ENCODE assay signal across 17 mouse cellular contexts in genomic region chr9:103599908-103600307, GRCm38 (mm10).
A peak's percentile ranks its signal among the peaks of the same experiment; 100 is the strongest.
DNase-seq lines count a peak whose midpoint lies in the region; ATAC-seq and TF ChIP-seq lines count a peak whose summit lies in the region.
"Had no signal": no experiment of that assay in that cellular context is flagged by ENCODE, and none has a peak within 500 bp of the region (broad histone marks: within the 10 kb centered on the region; RNA-seq: fewer than 3 reads in every experiment).

No protein-coding gene starts in this region.

- H3K9ac ChIP-seq in heart, adult 2 months (ENCODE audit: low read depth, low read length), result no peak overlapping the region
- no peak overlapping the region for H3K9ac ChIP-seq in heart, embryonic 13.5 days
- no peak overlapping the region for H3K9ac ChIP-seq in heart, embryonic 11.5 days (ENCODE audit: low read depth, low read length)
- H3K9ac ChIP-seq in heart, embryonic 16.5 days (ENCODE audit: low read length), result no peak overlapping the region
- H3K9ac ChIP-seq: embryonic facial prominence, embryonic 13.5 days; forebrain, embryonic 12.5 days; hindbrain, embryonic 13.5 days had no signal

- H3K79me2 ChIP-seq in heart, adult 2 months (replicated peaks; ENCODE audit: control insufficient read depth, insufficient read depth, low read length), result no peaks in the 10 kb centered on the region

- no peak for TF ChIP-seq POLR2A in heart, adult 2 months (IDR thresholded peaks at IDR 0.05; ENCODE audit: insufficient read depth, low read depth, low read length)

- ATAC-seq in heart, embryonic 13.5 days (ENCODE audit: extremely low read depth, insufficient number of reproducible peaks, low FRiP score, low TSS enrichment), result no peak
- no peak for ATAC-seq in heart, embryonic 11.5 days (replicated peaks; ENCODE audit: insufficient number of reproducible peaks, low FRiP score, low TSS enrichment)
- no peak for ATAC-seq in heart, embryonic 16.5 days (replicated peaks; ENCODE audit: extremely low read depth, insufficient read depth, low FRiP score)
- ATAC-seq: forebrain, embryonic 16.5 days; hindbrain, postnatal 0 days had no signal

- no peak overlapping the region for H3K4me3 ChIP-seq in heart, adult 2 months
- H3K4me3 ChIP-seq in heart, embryonic 13.5 days, result no peak overlapping the region
- no peak overlapping the region for H3K4me3 ChIP-seq in heart, embryonic 11.5 days (ENCODE audit: low read depth, low read length)
- no peak overlapping the region for H3K4me3 ChIP-seq in heart, embryonic 16.5 days (ENCODE audit: low read length)
- H3K4me3 ChIP-seq: embryonic facial prominence, embryonic 13.5 days; forebrain, embryonic 12.5 days; hindbrain, embryonic 13.5 days had no signal

- peaks cover 3% of the 10 kb centered on the region; the same call in 1 of the 2 replicates for H3K36me3 ChIP-seq in heart, adult 2 months (ENCODE audit: control insufficient read depth, insufficient read depth, low read length)
- peaks cover 23% of the 10 kb centered on the region for H3K36me3 ChIP-seq in heart, embryonic 13.5 days
- 0 out of 2 replicates have a peak, but pooled peaks cover 3% of the 10 kb centered on the region for H3K36me3 ChIP-seq in heart, embryonic 11.5 days (ENCODE audit: control insufficient read depth, insufficient read depth, low read length)
- peaks cover 4% of the 10 kb centered on the region; the same call in 1 of the 2 replicates for H3K36me3 ChIP-seq in heart, embryonic 16.5 days (ENCODE audit: control insufficient read depth, insufficient read depth)
- H3K36me3 ChIP-seq: embryonic facial prominence, embryonic 13.5 days; forebrain, embryonic 12.5 days; hindbrain, embryonic 13.5 days had no signal

- peak overlapping the region; percentile 2; the same call in 1 of the 2 replicates for H3K27ac ChIP-seq in heart, adult 2 months
- H3K27ac ChIP-seq in heart, embryonic 13.5 days (replicated peaks), result peak overlapping the region; percentile 86
- H3K27ac ChIP-seq in heart, embryonic 11.5 days (ENCODE audit: low read depth, low read length), result no peak overlapping the region; the same call in 1 of the 2 replicates
- peak overlapping the region; percentile 40; the same call in 1 of the 2 replicates for H3K27ac ChIP-seq in heart, embryonic 16.5 days (ENCODE audit: low read length)
- H3K27ac ChIP-seq: embryonic facial prominence, embryonic 13.5 days; forebrain, embryonic 12.5 days; hindbrain, embryonic 13.5 days; hindbrain, postnatal 0 days had no signal

- TF ChIP-seq CTCF in heart, adult 2 months (IDR thresholded peaks at IDR 0.05), result no peak

- no peak for DNase-seq in heart, adult 2 months
- no peak for DNase-seq in heart, postnatal 10 days
- DNase-seq in CD4-positive helper T cell, adult 2 months (ENCODE audit: low read depth, low spot score), result peak; percentile 4
- DNase-seq in spleen, postnatal 4 days (ENCODE audit: low spot score in 2 of 2), result no peak
- DNase-seq: cerebellum, adult 11-12 months; cerebellum, adult 9-10 months; cerebellum, postnatal 36 days; gastrocnemius, postnatal 10 days; kidney, adult 11 months had no signal

- 47% methylated on average over 3 of the region's 3 CpGs for WGBS in heart, adult 2 months
- WGBS in heart, embryonic 13.5 days, result 78% methylated on average over 3 of the region's 3 CpGs
- 79% methylated on average over 3 of the region's 3 CpGs for WGBS in heart, embryonic 11.5 days (ENCODE audit: insufficient replicate concordance)
- 72% methylated on average over 3 of the region's 3 CpGs for WGBS in heart, embryonic 16.5 days

- H3K9me3 ChIP-seq in heart, embryonic 13.5 days, result no peaks in the 10 kb centered on the region
- no peaks in the 10 kb centered on the region for H3K9me3 ChIP-seq in heart, embryonic 11.5 days (replicated peaks; ENCODE audit: control insufficient read depth, low read length)
- H3K9me3 ChIP-seq in heart, embryonic 16.5 days (replicated peaks; ENCODE audit: control insufficient read depth, low read length), result no peaks in the 10 kb centered on the region
- H3K9me3 ChIP-seq: embryonic facial prominence, embryonic 13.5 days; forebrain, embryonic 12.5 days; hindbrain, embryonic 13.5 days had no signal

- no peaks in the 10 kb centered on the region for H3K27me3 ChIP-seq in heart, adult 2 months (ENCODE audit: control insufficient read depth, insufficient read depth, low read length)
- H3K27me3 ChIP-seq in heart, embryonic 13.5 days (replicated peaks), result no peaks in the 10 kb centered on the region
- no peaks in the 10 kb centered on the region for H3K27me3 ChIP-seq in heart, embryonic 11.5 days (ENCODE audit: control insufficient read depth, insufficient read depth, low read length)
- no peaks in the 10 kb centered on the region for H3K27me3 ChIP-seq in heart, embryonic 16.5 days (ENCODE audit: control insufficient read depth, insufficient read depth, low read length)
- H3K27me3 ChIP-seq: embryonic facial prominence, embryonic 13.5 days; hindbrain, embryonic 13.5 days had no signal

- intact Hi-C loops in heart, adult 2 months (cut with DNase I), result no loop called here
- intact Hi-C loops in heart, postnatal 10 days (cut with DNase I), result loop anchor here (5.0 kb wide), 1 partner anchor 108 kb away; no protein-coding TSS in a partner anchor

- no peaks in the 10 kb centered on the region; the same call in 1 of the 2 replicates for H3K4me1 ChIP-seq in heart, adult 2 months (ENCODE audit: control insufficient read depth, insufficient read depth, low read length)
- H3K4me1 ChIP-seq in heart, embryonic 13.5 days, result peaks cover 63% of the 10 kb centered on the region
- H3K4me1 ChIP-seq in heart, embryonic 11.5 days (ENCODE audit: control insufficient read depth, insufficient read depth, low read length), result peaks cover 25% of the 10 kb centered on the region
- peaks cover 20% of the 10 kb centered on the region for H3K4me1 ChIP-seq in heart, embryonic 16.5 days (ENCODE audit: control insufficient read depth, insufficient read depth, low read length)

- H3K4me2 ChIP-seq in heart, embryonic 13.5 days, result no peak overlapping the region
- no peak overlapping the region for H3K4me2 ChIP-seq in heart, embryonic 11.5 days
- H3K4me2 ChIP-seq in heart, embryonic 16.5 days (ENCODE audit: low read depth, low read length), result no peak overlapping the region
- H3K4me2 ChIP-seq: embryonic facial prominence, embryonic 13.5 days; forebrain, embryonic 12.5 days; hindbrain, embryonic 13.5 days had no signal

- no peak for TF ChIP-seq EP300 in heart, adult 2 months (IDR thresholded peaks at IDR 0.05; ENCODE audit: insufficient read depth, low read depth, low read length)
